Mouse (Mus musculus) megakaryocyte, embryonic 14.5 days (primary cell): Measurements from ENCODE around the gene Arsk. TPM values are rescaled to one million over a fixed set of nuclear protein-coding genes. Genes with fewer than 3 reads are reported as not detected.

Experiments
- H3K27me3 ChIP-seq: replicated peaks from 2 replicates; pipeline ENCODE3; 2012; ENCODE audit warnings: inconsistent platforms
- H3K36me3 ChIP-seq: replicated peaks from 2 replicates; pipeline ENCODE3; 2012; ENCODE audit warnings: low read length, inconsistent platforms, mixed read lengths
- H3K4me1 ChIP-seq: 2 replicates; pipeline ENCODE4 v1.6.1; 2012; ENCODE audit warnings: inconsistent platforms
- H3K4me3 ChIP-seq: replicated peaks from 2 replicates; pipeline ENCODE3; 2012; ENCODE audit warnings: moderate library complexity, mild to moderate bottlenecking, inconsistent platforms
- H3K9me3 ChIP-seq: 2 replicates; pipeline ENCODE4 v1.6.1; 2012; ENCODE audit warnings: inconsistent platforms
- FLI1 ChIP-seq: IDR thresholded peaks from 2 replicates; pipeline ENCODE4 v1.6.1; 2012; ENCODE audit warnings: low read length, inconsistent platforms, mixed read lengths
- GATA1 ChIP-seq: IDR thresholded peaks from 3 replicates; pipeline ENCODE4 v1.6.1; 2012; ENCODE audit warnings: mixed read lengths, low read length, inconsistent platforms, borderline replicate concordance
- polyA plus RNA-seq: library from polyadenylated mRNA; stranded (reverse); fragments of >175 nt; gene quantifications from 2 replicates; pipeline ENCODE4 v1.2.3, GENCODE M21; 2012; ENCODE audit warnings: low replicate concordance; ENCODE audit not compliant: insufficient read depth

Gene Arsk
- polyA plus RNA-seq, 1 experiment, result 1.4 TPM

- Histone ChIP-seq H3K4me3 (no peak overlapping the region), H3K27me3 (no peaks in the 10 kb centered on the region), H3K36me3 (no peaks in the 10 kb centered on the region), H3K4me1 (peaks cover 22% of the 10 kb centered on the region), H3K9me3 (no peaks in the 10 kb centered on the region)
- no peak for TF ChIP-seq FLI1
- TF ChIP-seq GATA1, result no peak
Measured at GRCm38 (mm10) chr13:76042455-76042854, 56.0 kb downstream of the Arsk start.

GRCm38 (mm10) chr13:76024588-76024987 lies 73.9 kb downstream of the Arsk start:
- no peak overlapping the region for H3K4me3 ChIP-seq
- no peaks in the 10 kb centered on the region for H3K9me3 ChIP-seq
- H3K4me1 ChIP-seq, result peaks cover 17% of the 10 kb centered on the region
- H3K36me3 ChIP-seq, result no peaks in the 10 kb centered on the region
- TF ChIP-seq GATA1, result no peak
- peaks cover 2% of the 10 kb centered on the region for H3K27me3 ChIP-seq

- H3K36me3 ChIP-seq, result no peaks in the 10 kb centered on the region
- no peaks in the 10 kb centered on the region for H3K9me3 ChIP-seq
- no peak for TF ChIP-seq FLI1
- no peak for TF ChIP-seq GATA1
- no peaks in the 10 kb centered on the region for H3K27me3 ChIP-seq
- peaks cover 21% of the 10 kb centered on the region for H3K4me1 ChIP-seq
- H3K4me3 ChIP-seq, result no peak overlapping the region
Measured at GRCm38 (mm10) chr13:76021782-76022181, 76.7 kb downstream of the Arsk start.

GRCm38 (mm10) chr13:76018844-76019400 lies 79.5 kb downstream of the Arsk start:
- Histone ChIP-seq H3K36me3 (peaks cover 2% of the 10 kb centered on the region), H3K27me3 (no peaks in the 10 kb centered on the region), H3K4me3 (peak overlapping the region; percentile 95), H3K9me3 (no peaks in the 10 kb centered on the region), H3K4me1 (peaks cover 15% of the 10 kb centered on the region)
- no peak for TF ChIP-seq FLI1
- no peak for TF ChIP-seq GATA1

GRCm38 (mm10) chr13:76017974-76018843 lies 80.3 kb downstream of the Arsk start, which contains the start of gene Rfesd:
Gene Rfesd, minus strand, starts transcription at chr13:76018719.
- Histone ChIP-seq H3K4me3 (peak within 1 kb of the TSS; percentile 95), H3K4me1 (peaks cover 20% of the 10 kb centered on the region)
- peak; percentile 84; the same call in 1 of the 2 replicates for TF ChIP-seq FLI1
- TF ChIP-seq GATA1, result no peak

GRCm38 (mm10) chr13:76017465-76017864 lies 81.0 kb downstream of the Arsk start:
- Histone ChIP-seq H3K4me1 (peaks cover 22% of the 10 kb centered on the region), H3K4me3 (peak overlapping the region; percentile 95)
- TF ChIP-seq FLI1 (no peak), GATA1 (no peak)

More at GRCm38 (mm10) chr13:76017974-76018843, 80.3 kb downstream of the Arsk start, which contains the start of gene Rfesd:
- Histone ChIP-seq H3K9me3 (no peaks in the 10 kb centered on the region), H3K27me3 (no peaks in the 10 kb centered on the region), H3K36me3 (peaks cover 9% of the 10 kb centered on the region)

GRCm38 (mm10) chr13:76014511-76014910 lies 83.9 kb downstream of the Arsk start:
- TF ChIP-seq GATA1 (no peak), FLI1 (no peak)
- no peak overlapping the region for H3K4me3 ChIP-seq
- H3K27me3 ChIP-seq, result no peaks in the 10 kb centered on the region
- H3K36me3 ChIP-seq, result peaks cover 31% of the 10 kb centered on the region
- peaks cover 24% of the 10 kb centered on the region; the same call in 1 of the 2 replicates for H3K4me1 ChIP-seq
- H3K9me3 ChIP-seq, result no peaks in the 10 kb centered on the region

More at GRCm38 (mm10) chr13:76017465-76017864, 81.0 kb downstream of the Arsk start:
- no peaks in the 10 kb centered on the region for H3K27me3 ChIP-seq
- peaks cover 16% of the 10 kb centered on the region for H3K36me3 ChIP-seq
- H3K9me3 ChIP-seq, result no peaks in the 10 kb centered on the region

Other genes with a start within 250 kb of the Arsk start
- 0.74 and 5.5 TPM in 2 replicates for gene Rhobtb3, start 154.7 kb downstream of the Arsk start, polyA plus RNA-seq
- not detected in 2 replicates for gene Spata9, start 131.5 kb downstream of the Arsk start, polyA plus RNA-seq
- gene Rfesd, start 79.9 kb downstream of the Arsk start, polyA plus RNA-seq, result 3.7 TPM in 1 of 2 replicates, not detected in the other
- gene Gpr150, start 41.7 kb downstream of the Arsk start, polyA plus RNA-seq, result 0.12 and 1.8 TPM in 2 replicates
- 0.06 TPM in 1 of 2 replicates, not detected in the other for gene Ttc37, start 74 bp upstream of the Arsk start, polyA plus RNA-seq
- not detected in 2 replicates for gene Fam81b, start 206.4 kb upstream of the Arsk start, polyA plus RNA-seq